Mouse (Mus musculus) lung, postnatal 0 days (tissue): ENCODE data around the gene Pdzd7.

Experiments used
- CTCF ChIP-seq: IDR thresholded peaks from 2 replicates; pipeline ENCODE4 v1.5.1; 2016; ENCODE audit warnings: antibody characterized with exemption, mild to moderate bottlenecking
- EP300 ChIP-seq: IDR thresholded peaks from 2 replicates; pipeline ENCODE4 v1.6.1; 2016; ENCODE audit warnings: antibody characterized with exemption, mild to moderate bottlenecking, control low read depth

DNA sequence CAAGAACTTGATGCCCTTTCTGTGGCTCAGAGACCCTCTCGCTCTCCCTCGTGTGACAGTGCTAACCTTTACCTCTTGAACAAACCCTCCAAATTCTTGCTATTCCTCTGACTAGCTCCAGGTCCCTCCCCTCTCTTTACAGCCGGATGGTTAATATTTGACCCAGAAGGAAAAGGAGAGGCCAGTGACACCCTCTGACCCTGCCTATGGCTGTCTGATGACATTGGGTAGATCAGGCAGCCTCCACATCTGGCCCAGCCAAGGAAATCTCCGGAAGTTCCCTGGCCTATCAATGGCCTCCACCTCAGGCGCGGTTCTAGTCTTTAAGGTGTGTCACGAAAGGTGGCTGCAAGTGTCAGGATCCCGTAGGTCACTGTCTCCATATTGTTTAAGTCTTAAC is 54.5 kb downstream of the Pdzd7 start:
- TF ChIP-seq CTCF: no peak
- TF ChIP-seq EP300: no peak
